Mouse (Mus musculus) midbrain, embryonic 11.5 days (tissue): ENCODE results near the gene Zfp663. TPM values are rescaled to one million over a fixed set of nuclear protein-coding genes. Genes with fewer than 3 reads are reported as not detected.
A peak's percentile ranks its signal among the peaks of the same experiment; 100 is the strongest.

Experiments used
- ATAC-seq: fragments of 200-750 bp; cut with Nextera tagmentation; 2 replicates; pipeline ENCODE4 v1.8.0; 2017; ENCODE audit warnings: moderate TSS enrichment, moderate library complexity; ENCODE audit not compliant: low FRiP score
- DNase-seq: peaks from one replicate; pipeline ENCODE4 v3.0.0; 2015; ENCODE audit warnings: low spot score; ENCODE audit errors: missing footprints
- H3K27ac ChIP-seq: fragments of 300-500 bp; sonication (generic); 2 replicates; pipeline ENCODE4 v1.5.1; 2014; ENCODE audit warnings: low read depth, low read length
- H3K27me3 ChIP-seq: fragments of 300-500 bp; sonication (generic); 2 replicates; pipeline ENCODE4 v1.6.1; 2014; ENCODE audit warnings: mild to moderate bottlenecking, low read length, moderate library complexity, mixed read lengths; ENCODE audit not compliant: control insufficient read depth, insufficient read depth
- H3K36me3 ChIP-seq: fragments of 300-500 bp; sonication (generic); 2 replicates; pipeline ENCODE4 v1.6.1; 2014; ENCODE audit warnings: mild to moderate bottlenecking, low read length, moderate library complexity, mixed read lengths; ENCODE audit not compliant: control insufficient read depth, insufficient read depth
- H3K4me1 ChIP-seq: fragments of 300-500 bp; sonication (generic); 2 replicates; pipeline ENCODE4 v1.6.1; 2014; ENCODE audit warnings: low read length; ENCODE audit not compliant: control insufficient read depth, insufficient read depth
- H3K4me2 ChIP-seq: fragments of 300-500 bp; sonication (generic); 2 replicates; pipeline ENCODE4 v1.6.1; 2014; ENCODE audit warnings: mild to moderate bottlenecking, moderate library complexity
- H3K4me3 ChIP-seq: fragments of 300-500 bp; sonication (generic); 2 replicates; pipeline ENCODE4 v1.5.1; 2014; ENCODE audit warnings: low read depth, low read length
- H3K9ac ChIP-seq: fragments of 300-500 bp; sonication (generic); 2 replicates; pipeline ENCODE4 v1.6.1; 2014; ENCODE audit warnings: low read length
- H3K9me3 ChIP-seq: fragments of 300-500 bp; sonication (generic); 2 replicates; pipeline ENCODE4 v1.6.1; 2016; ENCODE audit warnings: low read length; ENCODE audit not compliant: control insufficient read depth
- WGBS: fragments of 180-500 bp; shearing (Covaris S2); extraction: QIAGEN DNeasy Blood & Tissue Kit; methylation state at CpG from one replicate; pipeline ENCODE4 v1.1.7; 2014; 5-methylcytosine and 5-hydroxymethylcytosine counted together
- polyA plus RNA-seq: library from polyadenylated mRNA; unstranded; fragments of >200 nt; fragmentation: Nextera tagmentation; extraction: Ambion mirVana; gene quantifications from 2 replicates; pipeline ENCODE4 v1.2.1, GENCODE M21; 2014

Zfp663 gene
- polyA plus RNA-seq, 1 experiment from 2014 or later, result 10.1 TPM

GRCm38 (mm10) chr2:165318941-165319340 is 49.6 kb downstream of the Zfp663 start:
- no peak overlapping the region for H3K27ac ChIP-seq
- H3K4me1 ChIP-seq, result peaks cover 57% of the 10 kb centered on the region
- peaks cover 8% of the 10 kb centered on the region for H3K27me3 ChIP-seq
- H3K4me2 ChIP-seq, result no peak overlapping the region
- 85% methylated on average over 7 of the region's 7 CpGs for WGBS
- peaks cover 9% of the 10 kb centered on the region for H3K36me3 ChIP-seq
- peak; percentile 73 for DNase-seq
- H3K9me3 ChIP-seq, result no peaks in the 10 kb centered on the region
- ATAC-seq, result no peak
- no peak overlapping the region for H3K4me3 ChIP-seq
- H3K9ac ChIP-seq, result no peak overlapping the region

GRCm38 (mm10) chr2:165317621-165318263 is 50.8 kb downstream of the Zfp663 start:
- peaks cover 8% of the 10 kb centered on the region for H3K27me3 ChIP-seq
- no peak overlapping the region for H3K4me3 ChIP-seq
- H3K4me1 ChIP-seq, result peaks cover 56% of the 10 kb centered on the region
- H3K27ac ChIP-seq, result peak overlapping the region; percentile 92
- 45% methylated on average over 16 of the region's 16 CpGs for WGBS
- peaks cover 9% of the 10 kb centered on the region for H3K36me3 ChIP-seq
- DNase-seq, result peak; percentile 93
- no peak for ATAC-seq
- H3K4me2 ChIP-seq, result peak overlapping the region; percentile 30
- no peaks in the 10 kb centered on the region for H3K9me3 ChIP-seq
- H3K9ac ChIP-seq, result 0 out of 2 replicates have a peak overlapping the region, but pooled peaks have one; percentile 22

GRCm38 (mm10) chr2:165316837-165317473 is 51.6 kb downstream of the Zfp663 start:
- ATAC-seq, result peak; percentile 94
- under 1% methylated on average over 9 of the region's 9 CpGs for WGBS
- peak overlapping the region; percentile 30 for H3K4me2 ChIP-seq

GRCm38 (mm10) chr2:165316204-165316603 is 52.3 kb downstream of the Zfp663 start:
- ATAC-seq, result no peak
- 31% methylated on average over 10 of the region's 10 CpGs for WGBS
- Histone ChIP-seq H3K36me3 (peaks cover 9% of the 10 kb centered on the region), H3K9me3 (no peaks in the 10 kb centered on the region), H3K4me3 (no peak overlapping the region), H3K27me3 (peaks cover 13% of the 10 kb centered on the region), H3K4me1 (peaks cover 51% of the 10 kb centered on the region), H3K27ac (peak overlapping the region; percentile 92), H3K9ac (peak overlapping the region; percentile 56), H3K4me2 (peak overlapping the region; percentile 26)
- DNase-seq, result peak; percentile 87

More at GRCm38 (mm10) chr2:165316837-165317473, 51.6 kb downstream of the Zfp663 start:
- peaks cover 13% of the 10 kb centered on the region for H3K27me3 ChIP-seq
- H3K9me3 ChIP-seq, result no peaks in the 10 kb centered on the region
- peaks cover 53% of the 10 kb centered on the region for H3K4me1 ChIP-seq
- peak; percentile 97 for DNase-seq
- H3K27ac ChIP-seq, result peak overlapping the region; percentile 92
- H3K4me3 ChIP-seq, result peak overlapping the region; percentile 1; the same call in 1 of the 2 replicates
- peak overlapping the region; percentile 56 for H3K9ac ChIP-seq
- H3K36me3 ChIP-seq, result peaks cover 9% of the 10 kb centered on the region

GRCm38 (mm10) chr2:165314197-165314596 is 54.3 kb downstream of the Zfp663 start:
- Histone ChIP-seq H3K4me3 (no peak overlapping the region), H3K27me3 (peaks cover 15% of the 10 kb centered on the region), H3K36me3 (peaks cover 9% of the 10 kb centered on the region), H3K4me1 (peaks cover 58% of the 10 kb centered on the region), H3K4me2 (no peak overlapping the region), H3K9ac (no peak overlapping the region; the same call in 1 of the 2 replicates), H3K27ac (no peak overlapping the region), H3K9me3 (no peaks in the 10 kb centered on the region)
- no peak for ATAC-seq
- no peak for DNase-seq
- WGBS, result 71% methylated on average over 8 of the region's 8 CpGs

- Histone ChIP-seq H3K27me3 (peaks cover 15% of the 10 kb centered on the region), H3K4me3 (no peak overlapping the region), H3K27ac (no peak overlapping the region), H3K9me3 (no peaks in the 10 kb centered on the region), H3K36me3 (peaks cover 9% of the 10 kb centered on the region), H3K4me2 (no peak overlapping the region), H3K9ac (no peak overlapping the region), H3K4me1 (peaks cover 44% of the 10 kb centered on the region)
- DNase-seq, result no peak
- ATAC-seq, result no peak
- WGBS, result 64% methylated on average over 7 of the region's 7 CpGs
Measured at GRCm38 (mm10) chr2:165312381-165312780, 56.1 kb downstream of the Zfp663 start.

GRCm38 (mm10) chr2:165311577-165311976 is 57.0 kb downstream of the Zfp663 start:
- peaks cover 15% of the 10 kb centered on the region for H3K27me3 ChIP-seq
- H3K4me3 ChIP-seq, result no peak overlapping the region
- peaks cover 38% of the 10 kb centered on the region for H3K4me1 ChIP-seq
- 74% methylated on average over 12 of the region's 12 CpGs for WGBS
- no peak overlapping the region for H3K4me2 ChIP-seq
- no peak for ATAC-seq
- H3K9me3 ChIP-seq, result no peaks in the 10 kb centered on the region
- no peak for DNase-seq
- peaks cover 9% of the 10 kb centered on the region for H3K36me3 ChIP-seq
- no peak overlapping the region for H3K9ac ChIP-seq
- no peak overlapping the region for H3K27ac ChIP-seq

GRCm38 (mm10) chr2:165310818-165311425 is 57.6 kb downstream of the Zfp663 start:
- Histone ChIP-seq H3K9me3 (no peaks in the 10 kb centered on the region), H3K36me3 (peaks cover 9% of the 10 kb centered on the region), H3K9ac (no peak overlapping the region), H3K4me3 (no peak overlapping the region), H3K4me1 (peaks cover 31% of the 10 kb centered on the region), H3K27ac (no peak overlapping the region), H3K27me3 (peaks cover 15% of the 10 kb centered on the region), H3K4me2 (no peak overlapping the region)
- no peak for DNase-seq
- 0 out of 2 replicates have a peak, but pooled peaks have one; percentile 15 for ATAC-seq
- 34% methylated on average over 13 of the region's 13 CpGs for WGBS

GRCm38 (mm10) chr2:165307801-165308200 is 60.7 kb downstream of the Zfp663 start:
- no peaks in the 10 kb centered on the region for H3K9me3 ChIP-seq
- ATAC-seq, result no peak
- H3K27me3 ChIP-seq, result peaks cover 7% of the 10 kb centered on the region
- 92% methylated on average over 6 of the region's 6 CpGs for WGBS
- peaks cover 13% of the 10 kb centered on the region; the same call in 1 of the 2 replicates for H3K36me3 ChIP-seq
- H3K27ac ChIP-seq, result no peak overlapping the region
- no peak overlapping the region for H3K4me2 ChIP-seq
- peaks cover 15% of the 10 kb centered on the region for H3K4me1 ChIP-seq
- no peak for DNase-seq
- no peak overlapping the region for H3K9ac ChIP-seq
- no peak overlapping the region for H3K4me3 ChIP-seq
